Mouse (Mus musculus) T-helper 2 cell (primary cell): ENCODE results near the gene Fut2.

ENCODE experiments used
- in situ Hi-C: fragments of 300-600 bp; cut with MboI, MseI; formaldehyde crosslinking; loops from one replicate; pipeline ENCODE4 v1.15.1; 2025; ENCODE audit warnings: high pct_unique_total_duplicates

Fut2 gene

GRCm38 (mm10) chr7:45639561-45640027 lies 26.6 kb downstream of the Fut2 start, which contains the start of gene Mamstr:
TSS of gene Mamstr (plus strand) at chr7:45639977.
- in situ Hi-C loops: no loop called here

GRCm38 (mm10) chr7:45638623-45639401 lies 27.4 kb downstream of the Fut2 start:
- in situ Hi-C loops: no loop called here

GRCm38 (mm10) chr7:45637710-45638109 lies 28.5 kb downstream of the Fut2 start:
- in situ Hi-C loops: no loop called here

GRCm38 (mm10) chr7:45635711-45636688 lies 30.2 kb downstream of the Fut2 start:
- in situ Hi-C loops: no loop called here

- in situ Hi-C loops: no loop called here
Observed at GRCm38 (mm10) chr7:45634946-45635681, 31.1 kb downstream of the Fut2 start.

- in situ Hi-C loops: no loop called here
Observed at GRCm38 (mm10) chr7:45632499-45632898, 33.7 kb downstream of the Fut2 start.

GRCm38 (mm10) chr7:45630064-45630907 lies 35.9 kb downstream of the Fut2 start:
- in situ Hi-C loops: no loop called here

- in situ Hi-C loops: no loop called here
Observed at GRCm38 (mm10) chr7:45628364-45629294, 37.6 kb downstream of the Fut2 start.

- in situ Hi-C loops: no loop called here
Observed at GRCm38 (mm10) chr7:45627261-45627660, 38.9 kb downstream of the Fut2 start, which contains the start of gene Rasip1. TSS of gene Rasip1 (plus strand) at chr7:45627488.

GRCm38 (mm10) chr7:45626571-45627076 lies 39.6 kb downstream of the Fut2 start:
- in situ Hi-C loops: no loop called here

GRCm38 (mm10) chr7:45625481-45625880 lies 40.7 kb downstream of the Fut2 start:
- in situ Hi-C loops: no loop called here

- in situ Hi-C loops: no loop called here
Observed at GRCm38 (mm10) chr7:45624718-45625117, 41.5 kb downstream of the Fut2 start.

GRCm38 (mm10) chr7:45623507-45623906 lies 42.7 kb downstream of the Fut2 start:
- in situ Hi-C loops: no loop called here

- in situ Hi-C loops: no loop called here
Observed at GRCm38 (mm10) chr7:45621443-45621842, 44.8 kb downstream of the Fut2 start, which contains the start of gene Izumo1. TSS of gene Izumo1 (plus strand) at chr7:45621811.

GRCm38 (mm10) chr7:45619592-45619991 lies 46.6 kb downstream of the Fut2 start:
- in situ Hi-C loops: no loop called here

GRCm38 (mm10) chr7:45618316-45618715 lies 47.9 kb downstream of the Fut2 start:
- in situ Hi-C loops: no loop called here

- in situ Hi-C loops: no loop called here
Observed at GRCm38 (mm10) chr7:45617042-45617695, 49.0 kb downstream of the Fut2 start, which contains the start of gene Fut1. TSS of gene Fut1 (plus strand) at chr7:45617289.

- in situ Hi-C loops: no loop called here
Observed at GRCm38 (mm10) chr7:45616277-45616676, 49.9 kb downstream of the Fut2 start.

- in situ Hi-C loops: no loop called here
Observed at GRCm38 (mm10) chr7:45609511-45609910, 56.7 kb downstream of the Fut2 start.
